ENCODE assay signal across 8 mouse cellular contexts in the genomic region with DNA sequence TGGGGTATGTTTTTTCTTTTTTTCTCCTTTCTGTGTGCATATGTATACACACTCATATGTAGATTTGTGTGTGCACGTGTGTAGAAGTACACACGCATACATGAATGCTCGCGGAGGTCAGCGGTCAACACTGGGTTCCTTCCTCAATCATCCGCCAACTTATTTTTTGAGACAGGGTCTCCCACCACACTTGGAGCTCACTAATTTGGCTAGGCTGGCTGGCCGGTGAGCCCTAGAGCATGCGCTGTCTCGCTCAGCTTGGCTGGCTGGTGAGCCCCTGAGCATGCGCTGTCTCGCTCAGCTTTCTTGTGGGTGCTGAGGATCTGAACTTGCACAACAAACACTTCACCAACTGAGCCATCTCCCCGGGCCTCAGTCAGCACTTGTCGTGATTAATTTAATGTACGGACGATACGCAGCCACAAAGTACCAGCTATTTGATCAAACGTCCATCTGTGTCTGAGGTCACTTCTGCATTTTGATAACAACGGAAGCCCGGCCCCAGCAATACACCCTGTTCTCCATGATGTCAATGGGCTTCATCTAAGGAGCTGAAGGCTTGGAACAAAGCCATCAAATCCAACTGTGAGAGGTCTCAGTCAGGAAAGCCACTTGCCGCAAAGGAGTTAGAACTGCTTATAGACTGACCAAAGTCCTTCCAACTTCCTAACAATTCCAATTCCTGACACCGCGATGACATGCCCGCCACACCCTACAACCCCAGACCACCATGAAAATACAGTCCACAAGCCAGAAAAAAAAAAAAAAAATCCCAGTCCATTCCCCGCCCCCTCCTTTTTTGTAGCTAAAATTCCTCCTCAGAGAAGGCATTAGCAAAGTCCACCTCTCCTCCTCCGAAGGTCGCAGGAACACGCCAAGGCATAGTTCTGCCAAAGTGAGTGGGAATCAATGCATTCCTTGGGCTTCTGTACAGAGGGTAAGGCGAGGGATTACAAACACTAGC. TPM values are rescaled to one million over a fixed set of nuclear protein-coding genes. Genes with fewer than 3 reads are reported as not detected.
A peak's percentile ranks its signal among the peaks of the same experiment; 100 is the strongest.
DNase-seq lines count a peak whose midpoint lies in the region; ATAC-seq and TF ChIP-seq lines count a peak whose summit lies in the region.

No protein-coding gene starts in this region.

- no peaks in the 10 kb centered on the region for H3K27me3 ChIP-seq in ES-Bruce4 (ENCODE audit: control insufficient read depth, insufficient read depth, low read length, poor library complexity, severe bottlenecking)
- peaks cover 5% of the 10 kb centered on the region; the same call in 1 of the 2 replicates for H3K27me3 ChIP-seq in heart, embryonic 10.5 days (ENCODE audit: insufficient read depth, poor library complexity, severe bottlenecking)
- no peaks in the 10 kb centered on the region for H3K27me3 ChIP-seq in midbrain, embryonic 11.5 days (ENCODE audit: control insufficient read depth, insufficient read depth, low read length)

- H3K27ac ChIP-seq in ES-Bruce4 (ENCODE audit: insufficient read depth, low read length): peak overlapping the region; percentile 95
- 0 out of 2 replicates have a peak overlapping the region, but pooled peaks have one; percentile 10 for H3K27ac ChIP-seq in heart, embryonic 10.5 days
- H3K27ac ChIP-seq in midbrain, embryonic 11.5 days (ENCODE audit: low read depth, low read length): no peak overlapping the region

- no peaks in the 10 kb centered on the region for H3K36me3 ChIP-seq in ES-Bruce4 (ENCODE audit: control insufficient read depth, insufficient read depth, low read length, poor library complexity, severe bottlenecking)
- H3K36me3 ChIP-seq in heart, embryonic 10.5 days: no peaks in the 10 kb centered on the region
- no peaks in the 10 kb centered on the region for H3K36me3 ChIP-seq in midbrain, embryonic 11.5 days (ENCODE audit: control insufficient read depth, insufficient read depth, low read length)

- TF ChIP-seq POLR2A in ES-Bruce4 (IDR thresholded peaks at IDR 0.05; ENCODE audit: insufficient read depth, low read length): peak; percentile 22

- peak overlapping the region; percentile 45 for H3K9ac ChIP-seq in ES-Bruce4 (ENCODE audit: low read depth, poor library complexity, severe bottlenecking)
- H3K9ac ChIP-seq in midbrain, embryonic 11.5 days (ENCODE audit: low read length): no peak overlapping the region

- DNase-seq in adrenal gland, postnatal 36 days: peak; percentile 42 to 43
- DNase-seq in heart, embryonic 10.5 days (ENCODE audit: low spot score): no peak
- peak; percentile 24 for DNase-seq in kidney, postnatal 14 days
- DNase-seq in midbrain, embryonic 11.5 days (ENCODE audit: low spot score, missing footprints): peak; percentile 79
- no peak for DNase-seq in gastrocnemius, postnatal 25 days
- no peak for DNase-seq in cerebellum, adult 18-20 months
- no peak for DNase-seq in cerebellum, adult 9-10 months

- H3K4me1 ChIP-seq in ES-Bruce4 (ENCODE audit: control insufficient read depth, insufficient read depth, low read length): peaks cover 7% of the 10 kb centered on the region
- peaks cover 18% of the 10 kb centered on the region for H3K4me1 ChIP-seq in heart, embryonic 10.5 days
- no peaks in the 10 kb centered on the region for H3K4me1 ChIP-seq in midbrain, embryonic 11.5 days (ENCODE audit: control insufficient read depth, insufficient read depth, low read length)

- H3K4me3 ChIP-seq in ES-Bruce4 (ENCODE audit: low read depth, low read length): peak overlapping the region; percentile 63
- peak overlapping the region; percentile 36 for H3K4me3 ChIP-seq in heart, embryonic 10.5 days
- H3K4me3 ChIP-seq in midbrain, embryonic 11.5 days (ENCODE audit: low read depth, low read length): no peak overlapping the region

- no peak for TF ChIP-seq CTCF in ES-Bruce4 (IDR thresholded peaks at IDR 0.05; ENCODE audit: low read depth, low read length)

- WGBS in heart, embryonic 10.5 days: 49% methylated on average over 28 of the region's 28 CpGs
- WGBS in midbrain, embryonic 11.5 days: 49% methylated on average over 28 of the region's 28 CpGs

- ATAC-seq in midbrain, embryonic 11.5 days (ENCODE audit: low FRiP score): no peak

- H3K9me3 ChIP-seq in ES-Bruce4 (replicated peaks; ENCODE audit: control insufficient read depth, insufficient read depth, low read length, poor library complexity, severe bottlenecking): no peaks in the 10 kb centered on the region
- no peaks in the 10 kb centered on the region for H3K9me3 ChIP-seq in heart, embryonic 10.5 days
- H3K9me3 ChIP-seq in midbrain, embryonic 11.5 days (ENCODE audit: control insufficient read depth, low read length): no peaks in the 10 kb centered on the region

- 0 out of 2 replicates have a peak overlapping the region, but pooled peaks have one; percentile 11 for H3K4me2 ChIP-seq in midbrain, embryonic 11.5 days

- TF ChIP-seq EP300 in ES-Bruce4 (IDR thresholded peaks at IDR 0.05; ENCODE audit: insufficient read depth, low read depth, low read length): no peak

RNA-seq across cellular contexts. Expression of a gene that starts 29.6 kb away (rescaled TPM):
- polyA plus RNA-seq in ES-Bruce4 (2011; ENCODE audit: insufficient read depth, insufficient read length, low read depth, missing spikeins): 223 and 224 TPM in 2 replicates
- total RNA-seq in adrenal gland, postnatal 36 days (2021): 100 to 1,000 TPM; 104 to 114 TPM
- 136 and 146 TPM in 2 replicates for polyA plus RNA-seq in heart, embryonic 10.5 days (2016; fragmentation: Nextera tagmentation; extraction: Ambion mirVana)
- polyA plus RNA-seq in midbrain, embryonic 11.5 days (2014; fragmentation: Nextera tagmentation; extraction: Ambion mirVana): 175 and 183 TPM in 2 replicates
- total RNA-seq in gastrocnemius, postnatal 25 days (2021): 10 to 100 TPM; 64.0 to 65.0 TPM

Comparison
In these comparisons a context has a peak if more than half of its experiments do, and no peak if none do; other contexts are left out.
1. DNase-seq: peak in adrenal gland, postnatal 36 days (2 of 2), kidney, postnatal 14 days (single experiment) and midbrain, embryonic 11.5 days (single experiment); none in heart, embryonic 10.5 days (single experiment), gastrocnemius, postnatal 25 days (single experiment), cerebellum, adult 18-20 months (0 of 2) and cerebellum, adult 9-10 months (single experiment).